23 mouse cellular contexts compared by ENCODE assay signal in the genomic region with DNA sequence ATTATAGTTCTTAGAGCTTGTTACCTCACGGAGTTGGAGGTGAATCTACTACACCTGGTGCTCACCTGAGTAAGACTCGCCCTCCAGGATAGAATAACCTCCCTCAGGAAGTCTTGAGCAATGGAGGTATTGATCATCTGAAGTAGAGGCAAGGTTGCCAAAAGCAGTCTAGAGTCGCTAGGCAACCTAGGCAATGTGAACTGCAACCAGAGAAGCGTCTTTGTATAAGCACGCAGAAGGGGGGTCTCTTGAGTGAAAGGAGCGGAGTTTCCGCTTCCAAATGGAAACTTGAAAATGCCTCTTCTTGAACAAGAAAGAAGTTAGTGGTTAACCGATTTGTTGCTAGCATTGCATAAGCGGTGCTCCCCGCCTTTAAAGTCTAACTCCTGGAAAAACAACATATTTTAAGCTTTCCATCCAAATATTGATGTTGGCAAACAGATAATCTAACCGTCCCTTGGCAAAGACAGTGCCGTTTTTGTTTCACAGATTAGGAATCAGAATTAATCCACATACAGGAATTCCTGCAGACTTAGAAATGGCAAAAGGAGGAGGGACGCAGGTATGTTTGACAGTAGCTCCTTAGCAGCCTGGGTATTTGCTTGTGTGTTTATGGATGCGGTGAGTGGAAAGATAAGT. TPM values are rescaled to one million over a fixed set of nuclear protein-coding genes. Genes with fewer than 3 reads are reported as not detected.
A peak's percentile ranks its signal among the peaks of the same experiment; 100 is the strongest.
DNase-seq lines count a peak whose midpoint lies in the region; ATAC-seq and TF ChIP-seq lines count a peak whose summit lies in the region.
"Had no signal": no experiment of that assay in that cellular context is flagged by ENCODE, and none has a peak within 500 bp of the region (broad histone marks: within the 10 kb centered on the region; RNA-seq: fewer than 3 reads in every experiment).

No protein-coding gene starts in this region.

- H3K4me3 ChIP-seq in hindbrain, postnatal 0 days (ENCODE audit: low read length) = no peak overlapping the region
- H3K4me3 ChIP-seq in hindbrain, embryonic 10.5 days = no peak overlapping the region
- no peak overlapping the region for H3K4me3 ChIP-seq in neural tube, embryonic 15.5 days (replicated peaks)
- H3K4me3 ChIP-seq in neural tube, embryonic 11.5 days (ENCODE audit: low read depth, low read length) = no peak overlapping the region
- H3K4me3 ChIP-seq: heart, embryonic 10.5 days; hindbrain, embryonic 13.5 days had no signal

- no peaks in the 10 kb centered on the region for H3K9me3 ChIP-seq in hindbrain, postnatal 0 days (ENCODE audit: low read length)
- H3K9me3 ChIP-seq in hindbrain, embryonic 10.5 days = no peaks in the 10 kb centered on the region
- H3K9me3 ChIP-seq in neural tube, embryonic 15.5 days (replicated peaks) = no peaks in the 10 kb centered on the region
- no peaks in the 10 kb centered on the region for H3K9me3 ChIP-seq in neural tube, embryonic 11.5 days (ENCODE audit: control insufficient read depth, low read length)
- H3K9me3 ChIP-seq: heart, embryonic 10.5 days; hindbrain, embryonic 13.5 days had no signal

- no peak for ATAC-seq in hindbrain, postnatal 0 days
- no peak for ATAC-seq in neural tube, embryonic 15.5 days (ENCODE audit: low FRiP score)
- no peak for ATAC-seq in neural tube, embryonic 11.5 days (ENCODE audit: insufficient read depth, low FRiP score, low TSS enrichment)

- H3K4me2 ChIP-seq in hindbrain, postnatal 0 days (ENCODE audit: low read depth, low read length) = no peak overlapping the region
- no peak overlapping the region for H3K4me2 ChIP-seq in neural tube, embryonic 15.5 days
- no peak overlapping the region for H3K4me2 ChIP-seq in neural tube, embryonic 11.5 days (ENCODE audit: low read depth)
- H3K4me2 ChIP-seq: hindbrain, embryonic 13.5 days had no signal

- no peaks in the 10 kb centered on the region for H3K36me3 ChIP-seq in hindbrain, postnatal 0 days (ENCODE audit: insufficient read depth, low read length)
- no peaks in the 10 kb centered on the region for H3K36me3 ChIP-seq in hindbrain, embryonic 10.5 days
- no peaks in the 10 kb centered on the region for H3K36me3 ChIP-seq in neural tube, embryonic 15.5 days
- no peaks in the 10 kb centered on the region for H3K36me3 ChIP-seq in neural tube, embryonic 11.5 days (ENCODE audit: control insufficient read depth, insufficient read depth, low read length)
- H3K36me3 ChIP-seq: heart, embryonic 10.5 days; hindbrain, embryonic 13.5 days had no signal

- H3K9ac ChIP-seq in hindbrain, postnatal 0 days (replicated peaks; ENCODE audit: low read length) = no peak overlapping the region
- H3K9ac ChIP-seq in neural tube, embryonic 15.5 days (replicated peaks) = no peak overlapping the region
- H3K9ac ChIP-seq in neural tube, embryonic 11.5 days (ENCODE audit: low read length) = no peak overlapping the region
- H3K9ac ChIP-seq: hindbrain, embryonic 13.5 days had no signal

- no peak overlapping the region for H3K27ac ChIP-seq in hindbrain, postnatal 0 days
- H3K27ac ChIP-seq in hindbrain, embryonic 10.5 days = no peak overlapping the region
- no peak overlapping the region for H3K27ac ChIP-seq in neural tube, embryonic 15.5 days (replicated peaks)
- no peak overlapping the region for H3K27ac ChIP-seq in neural tube, embryonic 11.5 days (ENCODE audit: low read depth, low read length)
- H3K27ac ChIP-seq: heart, embryonic 10.5 days; hindbrain, embryonic 13.5 days had no signal

- peaks cover 52% of the 10 kb centered on the region for H3K27me3 ChIP-seq in hindbrain, postnatal 0 days (ENCODE audit: insufficient read depth, low read length)
- peaks cover 77% of the 10 kb centered on the region for H3K27me3 ChIP-seq in hindbrain, embryonic 10.5 days (ENCODE audit: insufficient read depth, poor library complexity, severe bottlenecking)
- peaks cover 51% of the 10 kb centered on the region for H3K27me3 ChIP-seq in neural tube, embryonic 15.5 days (replicated peaks)
- peaks cover 55% of the 10 kb centered on the region for H3K27me3 ChIP-seq in neural tube, embryonic 11.5 days (ENCODE audit: control insufficient read depth, insufficient read depth, low read length)

- WGBS in hindbrain, postnatal 0 days = 2% methylated on average over 14 of the region's 14 CpGs
- 2% methylated on average over 14 of the region's 14 CpGs for WGBS in hindbrain, embryonic 10.5 days
- 2% methylated on average over 14 of the region's 14 CpGs for WGBS in neural tube, embryonic 15.5 days
- WGBS in neural tube, embryonic 11.5 days = 1% methylated on average over 14 of the region's 14 CpGs

- TF ChIP-seq CTCF in hindbrain, postnatal 0 days (IDR thresholded peaks at IDR 0.05; ENCODE audit: low read depth) = no peak

- DNase-seq in embryo, embryonic 10 days (ENCODE audit: low spot score) = peak; percentile 44
- DNase-seq in embryo, embryonic 9.5 days (ENCODE audit: extremely low spot score) = no peak
- peak; percentile 4 for DNase-seq in hindbrain, postnatal 0 days (ENCODE audit: low spot score)
- no peak for DNase-seq in hindbrain, embryonic 10.5 days (ENCODE audit: low spot score)
- DNase-seq in neural tube, embryonic 10.5 days (ENCODE audit: extremely low spot score, low spot score) = peak; percentile 24
- peak; percentile 11 for DNase-seq in neural tube, embryonic 11.5 days (ENCODE audit: low spot score)
- no peak for DNase-seq in urinary bladder, postnatal 4 days (ENCODE audit: low spot score in 2 of 2)
- DNase-seq: cerebellum, adult 2 months; gastrocnemius, postnatal 36 days; kidney, adult 8-10 months; kidney, postnatal 36 days; left cerebral cortex, postnatal 4 days; liver; lung, adult 18-20 months; right cerebral cortex, postnatal 14 days; spleen, adult 18-20 months; thymus, postnatal 36 days had no signal

- no peaks in the 10 kb centered on the region for H3K4me1 ChIP-seq in hindbrain, postnatal 0 days (ENCODE audit: insufficient read depth, low read length)
- peaks cover 5% of the 10 kb centered on the region; the same call in 1 of the 2 replicates for H3K4me1 ChIP-seq in hindbrain, embryonic 10.5 days (replicated peaks)
- H3K4me1 ChIP-seq in neural tube, embryonic 15.5 days = no peaks in the 10 kb centered on the region
- no peaks in the 10 kb centered on the region for H3K4me1 ChIP-seq in neural tube, embryonic 11.5 days (ENCODE audit: control insufficient read depth, insufficient read depth, low read length)
- H3K4me1 ChIP-seq: hindbrain, embryonic 13.5 days had no signal

RNA-seq across cellular contexts. Expression of a gene that starts 5.1 kb away (rescaled TPM):
- total RNA-seq in hindbrain, postnatal 0 days (2014; rRNA removed) = not detected in 2 replicates
- 0.11 TPM in 1 of 2 replicates, not detected in the other for polyA plus RNA-seq in hindbrain, postnatal 0 days (2015; fragmentation: Nextera tagmentation; extraction: Ambion mirVana)
- 4.3 and 11.0 TPM in 2 replicates for polyA plus RNA-seq in hindbrain, embryonic 10.5 days (2016; fragmentation: Nextera tagmentation; extraction: Ambion mirVana)
- polyA plus RNA-seq in neural tube, embryonic 15.5 days (2015; fragmentation: Nextera tagmentation; extraction: Ambion mirVana) = 0.15 and 0.19 TPM in 2 replicates
- 1.1 and 1.5 TPM in 2 replicates for polyA plus RNA-seq in neural tube, embryonic 11.5 days (2014; fragmentation: Nextera tagmentation; extraction: Ambion mirVana)
- total RNA-seq: gastrocnemius, postnatal 36 days; left cerebral cortex, adult 18-20 months; megakaryocyte-erythroid progenitor cell, adult 5-6 weeks; neutrophil, adult 5-6 weeks had no signal
- polyA plus RNA-seq: cerebellum, adult 2 months had no signal

Comparison
In these comparisons a context has a peak if more than half of its experiments do, and no peak if none do; other contexts are left out.
1. DNase-seq: peak in embryo, embryonic 10 days (single experiment), hindbrain, postnatal 0 days (single experiment), neural tube, embryonic 10.5 days (single experiment) and neural tube, embryonic 11.5 days (single experiment); none in embryo, embryonic 9.5 days (single experiment), hindbrain, embryonic 10.5 days (single experiment) and urinary bladder, postnatal 4 days (0 of 2).